Mouse (Mus musculus): ENCODE results near the gene Cd63. TPM values are rescaled to one million over a fixed set of nuclear protein-coding genes. Genes with fewer than 3 reads are reported as not detected.

The Cd63 gene
- total RNA-seq, 1 experiment from 2014 or later, result 39.6 TPM

- ATAC-seq (replicated peaks; ENCODE audit: low read depth, poor library complexity, severe bottlenecking), result peak; percentile 85
These were observed 1.7 kb downstream of the Cd63 start for GRCm38 (mm10) chr10:128902409-128902988.

DNA sequence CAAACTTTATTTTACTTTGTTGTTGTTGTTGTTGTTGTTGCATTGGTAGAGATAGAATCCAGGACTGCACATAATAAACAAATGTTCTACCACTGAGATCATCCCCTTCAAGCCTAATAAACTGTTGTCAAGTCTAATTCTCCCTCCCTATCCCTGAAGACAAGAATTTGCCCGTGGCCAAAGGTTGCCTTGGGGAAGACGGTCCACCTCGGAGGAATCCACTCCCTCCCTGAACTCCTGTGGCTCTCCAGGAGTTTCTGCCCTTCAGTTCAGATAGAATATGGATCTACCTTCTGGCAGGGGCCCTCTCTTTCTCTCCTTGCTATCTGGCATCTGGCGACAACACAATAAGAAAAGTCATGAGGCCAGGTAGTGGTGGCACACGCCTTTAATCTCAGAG lies 4.0 kb downstream of the Cd63 start:
- no peak for ATAC-seq (replicated peaks; ENCODE audit: low read depth, poor library complexity, severe bottlenecking)

- ATAC-seq (replicated peaks; ENCODE audit: low read depth, poor library complexity, severe bottlenecking), result 0 out of 2 replicates have a peak, but pooled peaks have one; percentile 0
These were observed 8.1 kb downstream of the Cd63 start for GRCm38 (mm10) chr10:128908778-128909448.

GRCm38 (mm10) chr10:128909567-128910028 lies 8.8 kb downstream of the Cd63 start:
- peak; percentile 55 for ATAC-seq (replicated peaks; ENCODE audit: low read depth, poor library complexity, severe bottlenecking)

- ATAC-seq (replicated peaks; ENCODE audit: low read depth, poor library complexity, severe bottlenecking), result peak; percentile 17
These were observed 9.5 kb downstream of the Cd63 start for GRCm38 (mm10) chr10:128910066-128910841.

- peak; percentile 34 for ATAC-seq (replicated peaks; ENCODE audit: low read depth, poor library complexity, severe bottlenecking)
These were observed 10.6 kb downstream of the Cd63 start for GRCm38 (mm10) chr10:128911430-128911829.

- ATAC-seq (replicated peaks; ENCODE audit: low read depth, poor library complexity, severe bottlenecking), result no peak
These were observed 11.5 kb downstream of the Cd63 start for GRCm38 (mm10) chr10:128912268-128912667.

DNA sequence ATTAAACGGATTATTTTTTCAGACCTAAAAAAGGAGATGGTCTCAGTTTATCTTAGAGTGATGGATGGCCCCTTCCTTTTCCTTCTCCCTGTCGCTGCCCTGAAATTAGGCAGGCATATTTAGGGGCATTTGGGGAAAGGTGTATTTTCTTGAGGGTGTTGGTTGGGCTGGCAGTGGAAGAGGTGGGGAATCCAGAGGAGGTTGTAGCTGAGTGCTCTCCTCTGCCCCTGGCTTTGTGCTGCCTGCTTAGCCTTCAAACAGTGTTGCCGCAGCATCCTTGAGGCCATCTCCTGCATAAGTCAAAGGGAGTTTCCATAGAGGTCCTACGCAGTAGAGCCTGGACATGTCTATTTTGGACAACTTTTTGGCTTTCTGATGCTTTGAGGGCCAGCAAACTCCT lies 12.0 kb downstream of the Cd63 start:
- ATAC-seq (replicated peaks; ENCODE audit: low read depth, poor library complexity, severe bottlenecking), result no peak

DNA sequence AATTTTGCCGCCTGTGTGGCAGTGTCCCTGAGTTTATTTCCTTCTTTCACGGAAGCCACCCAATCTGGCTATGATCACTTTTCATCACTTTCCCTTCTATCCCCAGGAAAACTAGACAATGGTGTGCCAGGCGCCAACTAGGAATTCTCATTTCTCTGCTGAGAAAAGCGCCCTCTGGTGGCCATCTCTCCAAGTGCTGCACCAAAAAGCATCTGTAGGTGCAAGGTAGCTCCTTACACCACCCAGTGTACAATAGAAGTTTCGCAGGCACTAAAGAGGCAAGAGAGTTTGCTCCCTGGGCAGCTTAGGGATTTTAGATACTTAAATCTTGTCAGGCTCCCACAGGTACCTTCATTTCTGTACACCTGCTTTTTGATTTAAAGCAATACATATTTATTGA lies 12.4 kb downstream of the Cd63 start:
- peak; percentile 65 for ATAC-seq (replicated peaks; ENCODE audit: low read depth, poor library complexity, severe bottlenecking)

DNA sequence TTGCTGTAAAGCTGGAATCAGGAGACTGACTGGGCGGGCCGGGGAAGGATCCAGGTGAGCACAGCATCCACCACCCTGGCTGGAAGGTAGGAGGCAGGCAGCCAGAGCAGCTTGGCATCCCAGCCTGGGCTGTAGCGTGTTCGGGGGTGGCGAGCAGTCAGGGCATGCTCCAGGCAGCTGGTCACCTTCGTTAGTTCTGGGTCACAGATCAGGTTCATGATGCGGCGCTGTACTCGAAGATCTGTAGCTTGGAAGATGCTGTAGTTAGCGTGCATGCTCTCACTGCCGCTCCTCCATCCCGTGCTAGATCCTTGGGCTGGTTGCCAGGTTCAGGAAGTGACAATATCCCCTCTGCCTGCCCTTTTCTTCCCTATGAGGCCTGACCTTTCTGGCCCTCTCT lies 12.9 kb downstream of the Cd63 start:
- ATAC-seq (replicated peaks; ENCODE audit: low read depth, poor library complexity, severe bottlenecking), result no peak

DNA sequence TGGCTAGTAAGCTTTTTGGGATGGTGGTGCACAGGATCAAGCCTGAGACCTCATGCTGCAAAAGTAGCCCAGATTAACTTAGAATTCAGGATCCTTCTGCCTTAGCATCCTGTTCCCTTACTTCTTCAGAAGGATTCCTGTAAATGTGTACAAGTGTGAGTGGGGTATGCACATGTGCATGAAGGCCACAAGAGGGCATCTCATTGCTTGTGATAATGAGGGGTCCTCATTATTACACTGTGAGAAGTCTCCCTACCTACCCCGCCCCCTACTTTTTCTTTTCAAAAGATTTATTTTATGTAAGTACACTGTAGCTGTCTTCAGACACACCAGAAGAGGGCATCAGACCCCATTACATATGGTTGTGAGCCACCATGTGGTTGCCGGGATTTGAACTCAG lies 14.8 kb downstream of the Cd63 start:
- no peak for ATAC-seq (replicated peaks; ENCODE audit: low read depth, poor library complexity, severe bottlenecking)

DNA sequence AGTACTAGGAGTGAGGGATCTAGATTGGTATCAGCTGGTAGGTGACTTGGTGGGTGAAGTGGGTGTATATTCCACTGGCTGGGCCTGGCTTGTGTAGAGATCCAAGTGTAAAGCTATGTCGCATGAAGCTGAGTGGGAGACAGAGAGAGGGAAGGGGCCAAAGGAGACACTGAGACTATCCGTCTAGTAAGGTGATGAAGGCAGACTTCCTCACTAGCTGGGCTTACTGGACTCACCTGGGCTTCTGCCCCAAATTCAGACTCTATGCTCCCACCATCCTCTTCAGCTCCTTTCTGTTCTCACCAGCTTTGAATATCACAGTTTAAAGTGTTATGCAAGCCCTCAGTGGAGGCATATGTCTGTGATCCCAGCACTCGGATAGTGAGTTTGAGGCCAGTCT lies 15.9 kb downstream of the Cd63 start:
- no peak for ATAC-seq (replicated peaks; ENCODE audit: low read depth, poor library complexity, severe bottlenecking)

GRCm38 (mm10) chr10:128917400-128917799 lies 16.6 kb downstream of the Cd63 start:
- no peak for ATAC-seq (replicated peaks; ENCODE audit: low read depth, poor library complexity, severe bottlenecking)

GRCm38 (mm10) chr10:128918246-128918645 lies 17.5 kb downstream of the Cd63 start:
- no peak for ATAC-seq (replicated peaks; ENCODE audit: low read depth, poor library complexity, severe bottlenecking)

DNA sequence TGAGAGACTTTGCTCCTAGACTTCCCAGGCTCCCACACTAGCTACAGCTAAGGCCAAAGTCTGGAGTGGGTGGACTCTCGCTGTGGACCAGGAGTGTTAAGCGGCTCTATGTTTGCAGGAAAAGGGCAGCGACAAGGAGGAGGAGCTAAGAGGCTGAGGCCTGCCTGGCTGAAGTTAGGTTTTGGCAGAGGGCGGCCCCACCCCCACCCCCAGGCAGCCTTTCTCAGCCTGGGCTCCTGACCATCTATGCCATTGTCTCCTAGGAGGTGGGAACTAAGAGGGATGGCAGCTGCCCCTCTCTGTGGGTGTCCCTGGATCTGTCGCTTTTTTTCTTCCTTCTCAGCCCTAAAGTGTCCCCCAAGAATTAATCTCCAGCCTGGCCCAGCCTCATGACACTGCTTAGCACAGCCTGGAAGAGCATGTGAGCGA lies 18.4 kb downstream of the Cd63 start:
- no peak for ATAC-seq (replicated peaks; ENCODE audit: low read depth, poor library complexity, severe bottlenecking)

DNA sequence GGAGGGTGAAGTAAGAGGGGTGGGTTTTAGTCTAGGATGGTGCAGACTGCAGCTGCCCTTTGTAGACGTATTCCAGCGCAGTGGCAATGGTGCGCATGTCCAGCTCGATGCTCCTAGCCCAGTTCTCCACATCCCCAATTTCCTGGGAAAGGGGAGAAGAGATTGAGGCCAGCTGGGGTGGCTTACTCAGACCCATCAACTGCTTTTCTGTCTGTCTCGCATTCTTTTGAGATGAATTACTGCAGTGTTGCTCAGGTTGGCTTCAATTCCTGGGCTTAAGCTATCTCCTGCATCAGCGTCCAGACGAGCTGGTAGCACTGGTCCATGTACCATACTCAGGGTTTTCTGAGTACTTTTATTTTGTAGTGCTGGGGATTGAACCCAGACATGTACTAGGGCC lies 19.2 kb downstream of the Cd63 start:
- no peak for ATAC-seq (replicated peaks; ENCODE audit: low read depth, poor library complexity, severe bottlenecking)

DNA sequence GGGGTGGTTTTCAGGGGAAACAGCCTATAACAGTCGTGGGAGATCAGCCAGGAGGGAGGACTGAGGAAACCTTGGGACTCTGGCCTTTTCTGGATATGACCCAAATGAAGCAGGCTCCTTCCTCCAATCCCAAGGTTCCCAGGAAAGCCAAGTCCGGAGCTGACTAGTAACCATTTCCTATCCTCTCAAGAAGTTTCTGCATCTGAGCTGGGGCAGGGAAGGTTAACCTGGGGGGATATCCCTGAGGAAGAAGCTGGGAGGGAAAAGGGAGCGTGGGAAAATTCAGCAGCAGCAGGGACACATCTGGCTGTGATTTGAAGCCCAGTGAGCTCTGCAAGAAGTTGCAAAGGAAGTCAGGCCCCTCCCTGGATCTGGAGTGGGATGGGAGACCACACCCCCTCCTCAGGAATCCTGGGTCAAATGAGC lies 20.0 kb downstream of the Cd63 start:
- ATAC-seq (replicated peaks; ENCODE audit: low read depth, poor library complexity, severe bottlenecking), result no peak

DNA sequence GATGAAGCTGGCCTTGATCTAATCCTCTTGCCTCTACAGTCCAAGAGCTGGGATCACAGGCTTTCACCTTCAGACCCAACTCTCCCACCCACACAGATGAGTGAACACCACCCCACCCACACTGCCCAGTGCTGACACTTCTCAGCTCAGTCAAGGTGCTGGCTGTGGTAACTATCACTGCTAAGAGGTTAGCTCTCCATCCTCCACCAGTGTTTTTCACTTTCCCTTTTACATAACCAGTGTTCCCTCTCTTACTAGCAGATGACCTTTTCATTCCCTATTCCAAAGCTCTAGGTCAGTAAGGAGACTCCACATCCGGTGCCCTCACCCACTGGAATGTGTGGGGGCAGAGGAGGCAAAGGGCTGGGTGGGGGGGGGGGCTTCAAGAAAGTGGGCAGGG lies 20.5 kb downstream of the Cd63 start:
- no peak for ATAC-seq (replicated peaks; ENCODE audit: low read depth, poor library complexity, severe bottlenecking)

- no peak for ATAC-seq (replicated peaks; ENCODE audit: low read depth, poor library complexity, severe bottlenecking)
These were observed 21.4 kb downstream of the Cd63 start for GRCm38 (mm10) chr10:128921883-128922821.

GRCm38 (mm10) chr10:128922822-128923012 lies 21.9 kb downstream of the Cd63 start, which contains the start of gene Rdh5:
Gene Rdh5 (minus strand): TSS chr10:128922888.
- ATAC-seq (replicated peaks; ENCODE audit: low read depth, poor library complexity, severe bottlenecking), result no peak
